Mouse (Mus musculus): ENCODE results near the gene Trp53rkb. TPM values are rescaled to one million over a fixed set of nuclear protein-coding genes. Genes with fewer than 3 reads are reported as not detected.
"Not testable (repeated sequence)": the region's sequence is repeated elsewhere in the genome, so short reads cannot be mapped to it uniquely, and the experiment has no call there.

The Trp53rkb gene
- polyA plus RNA-seq (2015; fragmentation: Nextera tagmentation; extraction: Ambion mirVana) = 5.5 and 6.3 TPM in 2 replicates

DNA sequence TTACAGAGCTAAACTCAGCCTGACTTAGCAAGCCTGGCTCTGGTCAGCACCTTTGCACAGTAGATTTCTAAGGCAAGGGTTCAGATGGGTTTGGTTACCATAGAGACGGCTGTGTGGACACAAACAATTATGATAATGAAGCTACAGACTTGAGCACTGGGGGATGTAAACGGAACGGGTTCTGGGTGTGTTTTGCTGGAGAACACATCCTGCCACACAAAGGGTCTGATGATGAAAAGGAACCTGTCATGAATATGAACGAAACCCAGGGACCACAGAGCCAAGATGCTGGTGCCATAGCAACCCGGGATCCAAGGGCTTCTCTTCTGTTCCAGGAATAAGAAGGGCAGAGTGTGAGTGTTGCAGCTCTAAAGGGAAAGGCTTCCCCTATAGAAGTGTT lies at the start of gene Trp53rkb:
Gene Trp53rkb, plus strand, starts transcription at position 177 of the 400 bp plus-strand sequence.
- no peaks in the 10 kb centered on the region for H3K27me3 ChIP-seq (replicated peaks)
- H3K36me3 ChIP-seq = peaks cover 18% of the 10 kb centered on the region
- ATAC-seq (ENCODE audit: extremely low read depth, insufficient number of reproducible peaks, low FRiP score, low TSS enrichment) = no peak
- peak within 1 kb of the TSS; percentile 85 for H3K4me3 ChIP-seq
- peak within 1 kb of the TSS; percentile 84 for H3K4me2 ChIP-seq
- peaks cover 17% of the 10 kb centered on the region for H3K4me1 ChIP-seq
- H3K9me3 ChIP-seq = no peaks in the 10 kb centered on the region
- peak within 1 kb of the TSS; percentile 70 for H3K27ac ChIP-seq (replicated peaks)
- H3K9ac ChIP-seq = peak within 1 kb of the TSS; percentile 92
- WGBS = 75% methylated on average over 5 of the region's 5 CpGs

DNA sequence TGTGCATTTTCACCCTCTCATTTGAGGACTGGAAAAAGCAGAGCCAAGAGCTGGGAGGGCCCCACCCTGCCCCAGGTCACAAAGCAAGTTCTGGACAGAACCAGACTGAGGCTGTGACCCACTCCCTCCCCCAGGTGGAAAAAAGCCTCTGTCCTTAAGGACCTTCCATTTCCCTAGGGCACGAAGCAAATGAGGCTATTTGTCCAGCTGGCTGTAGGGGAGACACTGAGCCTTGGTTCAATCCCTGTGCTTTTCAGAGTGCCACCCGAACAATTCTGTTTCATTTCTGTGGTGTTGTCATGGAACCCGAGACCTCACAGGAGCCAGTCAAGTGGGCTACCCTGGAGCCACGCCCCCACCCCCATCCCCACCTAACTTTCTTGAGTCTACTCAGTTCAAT lies 48.8 kb upstream of the Trp53rkb start:
- H3K36me3 ChIP-seq = no peaks in the 10 kb centered on the region
- WGBS = 58% methylated on average over 4 of the region's 4 CpGs
- H3K4me3 ChIP-seq = no peak overlapping the region
- peaks cover 8% of the 10 kb centered on the region; the same call in 1 of the 2 replicates for H3K4me1 ChIP-seq
- H3K9me3 ChIP-seq = no peaks in the 10 kb centered on the region
- no peak overlapping the region for H3K4me2 ChIP-seq
- no peak for ATAC-seq (ENCODE audit: extremely low read depth, insufficient number of reproducible peaks, low FRiP score, low TSS enrichment)
- no peaks in the 10 kb centered on the region for H3K27me3 ChIP-seq (replicated peaks)
- H3K9ac ChIP-seq = no peak overlapping the region
- H3K27ac ChIP-seq (replicated peaks) = no peak overlapping the region

DNA sequence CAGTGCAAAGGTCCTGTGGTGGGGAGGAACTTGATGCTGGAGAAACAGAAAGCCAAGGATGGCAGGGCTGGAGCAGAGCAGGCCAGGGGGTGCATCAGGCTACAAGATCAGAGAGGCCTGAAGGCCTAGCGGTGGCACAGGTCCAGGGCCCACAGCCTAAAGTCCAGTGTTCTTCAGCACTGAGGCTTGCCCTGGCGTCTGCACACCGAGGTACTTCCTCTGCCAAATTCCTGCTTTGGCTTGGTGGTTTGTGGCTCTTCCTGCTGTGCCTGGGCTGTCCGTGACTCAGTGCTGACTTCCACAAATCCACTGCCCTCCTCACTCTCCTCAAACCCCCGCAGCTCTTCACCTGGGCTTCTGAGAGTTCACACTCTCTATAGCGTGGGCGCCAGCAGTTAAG lies 47.9 kb upstream of the Trp53rkb start:
- Histone ChIP-seq H3K9me3 (no peaks in the 10 kb centered on the region), H3K36me3 (no peaks in the 10 kb centered on the region), H3K27me3 (replicated peaks) (no peaks in the 10 kb centered on the region), H3K4me3 (no peak overlapping the region), H3K27ac (replicated peaks) (no peak overlapping the region), H3K9ac (no peak overlapping the region), H3K4me1 (peaks cover 8% of the 10 kb centered on the region; the same call in 1 of the 2 replicates), H3K4me2 (no peak overlapping the region)
- no peak for ATAC-seq (ENCODE audit: extremely low read depth, insufficient number of reproducible peaks, low FRiP score, low TSS enrichment)
- 53% methylated on average over 7 of the region's 7 CpGs for WGBS

DNA sequence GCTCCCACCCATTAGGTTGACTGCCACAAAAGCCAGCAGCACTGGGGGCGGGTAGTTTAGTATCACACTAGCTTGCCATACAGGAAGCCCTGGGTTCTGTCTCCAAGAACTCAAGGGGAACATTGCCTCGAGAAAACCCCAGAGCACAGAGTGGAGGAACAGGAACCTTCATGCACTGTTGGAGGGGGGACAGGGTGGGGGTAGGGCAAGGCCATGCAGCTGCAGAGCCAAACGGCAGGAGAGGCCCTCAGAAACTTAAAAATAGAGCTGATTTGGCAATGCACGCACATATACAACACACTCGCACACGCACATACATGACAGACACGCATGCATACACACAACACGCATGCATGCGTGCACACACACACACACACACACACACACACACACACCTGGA lies 46.5 kb upstream of the Trp53rkb start:
- WGBS = 69% methylated on average over 9 of the region's 9 CpGs
- H3K9ac ChIP-seq = no peak overlapping the region
- no peaks in the 10 kb centered on the region for H3K36me3 ChIP-seq
- H3K4me2 ChIP-seq = no peak overlapping the region
- peaks cover 8% of the 10 kb centered on the region; the same call in 1 of the 2 replicates for H3K4me1 ChIP-seq
- H3K9me3 ChIP-seq = no peaks in the 10 kb centered on the region
- H3K27me3 ChIP-seq (replicated peaks) = no peaks in the 10 kb centered on the region
- H3K4me3 ChIP-seq = no peak overlapping the region
- ATAC-seq (ENCODE audit: extremely low read depth, insufficient number of reproducible peaks, low FRiP score, low TSS enrichment) = no peak
- no peak overlapping the region for H3K27ac ChIP-seq (replicated peaks)

DNA sequence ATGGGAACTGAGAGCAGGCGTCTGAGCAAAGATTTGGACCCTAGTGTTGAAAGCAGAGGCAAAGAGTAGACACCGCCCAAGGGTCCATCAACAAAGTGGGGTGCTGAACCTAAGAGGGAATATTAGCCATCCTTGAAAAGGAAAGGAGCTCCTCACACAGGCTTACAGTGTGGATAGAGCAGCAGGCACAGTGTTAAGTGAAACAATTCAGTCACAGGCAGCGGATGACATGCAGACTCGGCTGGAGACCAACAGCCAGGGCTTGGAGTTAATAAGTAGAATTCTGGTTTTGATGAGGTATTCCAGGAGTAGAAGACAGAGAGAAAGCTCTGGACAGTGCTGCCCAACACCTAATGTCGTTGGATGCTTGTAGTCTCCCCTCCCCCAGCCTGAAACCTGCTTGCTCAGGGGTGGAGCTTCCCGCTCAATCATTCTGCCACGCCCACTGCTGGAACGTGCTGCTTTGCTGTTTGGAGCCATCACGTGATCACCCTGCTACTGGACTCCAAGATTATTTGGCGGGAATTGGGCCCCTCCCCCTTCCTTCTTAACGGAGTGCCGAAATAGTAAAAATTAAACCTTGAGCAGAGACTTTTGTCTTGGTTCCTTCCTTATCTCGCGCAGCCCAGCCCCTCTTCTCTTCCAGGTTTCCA lies 45.9 kb upstream of the Trp53rkb start:
- WGBS = 40% methylated on average over 14 of the region's 14 CpGs
- not testable (repeated sequence) for H3K4me3 ChIP-seq; H3K27me3 ChIP-seq (replicated peaks); ATAC-seq (ENCODE audit: extremely low read depth, insufficient number of reproducible peaks, low FRiP score, low TSS enrichment); H3K4me1 ChIP-seq; H3K9ac ChIP-seq; H3K9me3 ChIP-seq; H3K27ac ChIP-seq (replicated peaks); H3K36me3 ChIP-seq
- H3K4me2 ChIP-seq = 0 out of 2 replicates have a peak overlapping the region, but pooled peaks have one; percentile 4

DNA sequence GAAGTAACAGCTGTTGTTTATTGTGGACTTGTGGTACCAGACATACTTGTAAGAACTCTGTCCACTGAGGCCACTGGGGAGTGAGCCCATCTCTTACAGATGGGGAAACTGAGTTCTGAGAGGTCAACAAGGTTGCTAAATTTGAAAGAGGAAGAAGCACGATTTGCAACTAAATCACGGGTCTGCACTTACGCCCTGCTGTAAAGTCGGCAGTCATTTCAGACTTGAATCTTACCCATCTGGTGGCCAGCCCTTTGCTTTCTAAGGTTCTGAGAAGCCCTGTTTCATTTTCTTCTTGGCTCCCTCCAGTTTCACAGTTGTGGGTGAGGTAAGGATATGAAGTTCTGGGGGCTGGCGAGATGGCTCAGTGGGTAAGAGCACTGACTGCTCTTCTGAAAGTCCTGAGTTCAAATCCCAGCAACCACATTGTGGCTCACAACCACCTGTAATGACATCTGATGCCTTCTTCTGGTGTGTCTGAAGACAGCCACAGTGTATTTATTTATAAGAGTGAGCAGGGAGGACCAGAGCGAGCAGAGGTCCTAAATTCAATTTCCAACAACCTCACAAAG lies 41.6 kb upstream of the Trp53rkb start:
- WGBS = 79% methylated on average over 6 of the region's 6 CpGs
- Histone ChIP-seq H3K4me3 (no peak overlapping the region), H3K27ac (replicated peaks) (no peak overlapping the region), H3K9ac (no peak overlapping the region), H3K9me3 (no peaks in the 10 kb centered on the region), H3K27me3 (replicated peaks) (no peaks in the 10 kb centered on the region), H3K4me1 (peaks cover 8% of the 10 kb centered on the region; the same call in 1 of the 2 replicates), H3K36me3 (no peaks in the 10 kb centered on the region), H3K4me2 (no peak overlapping the region)
- no peak for ATAC-seq (ENCODE audit: extremely low read depth, insufficient number of reproducible peaks, low FRiP score, low TSS enrichment)

DNA sequence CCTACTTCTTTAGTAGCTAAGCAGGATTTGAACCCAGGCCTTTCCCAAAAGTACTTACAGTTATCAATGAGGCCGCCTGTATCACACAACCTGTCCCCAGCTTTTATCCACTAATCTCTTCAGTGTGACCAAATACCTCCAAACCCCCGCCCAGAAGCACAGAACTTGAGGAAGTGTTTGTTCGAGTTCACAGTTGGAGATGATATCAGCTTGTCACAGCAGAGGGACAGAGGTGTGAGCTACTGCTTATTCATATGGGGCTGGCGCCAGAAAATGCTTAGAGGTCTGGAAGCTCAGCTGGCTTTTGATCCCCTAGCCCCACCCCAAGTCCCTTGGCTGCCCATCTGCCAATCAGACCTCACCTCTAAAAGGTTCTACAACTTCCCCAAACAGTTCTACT lies 38.1 kb upstream of the Trp53rkb start:
- WGBS = 38% methylated on average over 4 of the region's 4 CpGs
- H3K9ac ChIP-seq = no peak overlapping the region
- no peaks in the 10 kb centered on the region for H3K9me3 ChIP-seq
- H3K4me3 ChIP-seq = no peak overlapping the region
- H3K4me2 ChIP-seq = no peak overlapping the region
- no peaks in the 10 kb centered on the region for H3K36me3 ChIP-seq
- peaks cover 15% of the 10 kb centered on the region for H3K27me3 ChIP-seq (replicated peaks)
- H3K4me1 ChIP-seq = no peaks in the 10 kb centered on the region
- no peak overlapping the region for H3K27ac ChIP-seq (replicated peaks)
- ATAC-seq (ENCODE audit: extremely low read depth, insufficient number of reproducible peaks, low FRiP score, low TSS enrichment) = no peak

DNA sequence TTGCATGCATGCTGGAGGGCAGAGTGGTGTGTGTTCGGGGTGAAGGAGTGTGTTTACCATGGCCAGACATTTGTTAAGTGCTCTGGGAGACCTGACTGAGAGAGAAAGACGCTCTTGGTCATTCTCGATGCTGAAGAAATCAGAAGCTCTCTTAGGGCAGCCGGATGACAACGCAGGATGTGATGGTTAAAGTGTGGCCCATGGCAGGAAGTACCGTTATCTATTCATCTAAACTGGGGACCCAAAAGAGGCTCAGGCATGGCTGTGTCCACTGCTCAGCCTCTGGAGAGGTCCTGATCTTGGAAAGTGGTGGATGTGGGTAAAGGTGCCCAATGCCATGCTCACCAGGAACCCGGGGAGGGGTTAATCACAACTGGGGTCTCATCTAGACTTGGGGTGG lies 37.6 kb upstream of the Trp53rkb start:
- Histone ChIP-seq H3K27ac (replicated peaks) (no peak overlapping the region), H3K9me3 (no peaks in the 10 kb centered on the region), H3K36me3 (no peaks in the 10 kb centered on the region), H3K4me1 (no peaks in the 10 kb centered on the region), H3K9ac (no peak overlapping the region), H3K27me3 (replicated peaks) (peaks cover 15% of the 10 kb centered on the region), H3K4me2 (no peak overlapping the region), H3K4me3 (no peak overlapping the region)
- ATAC-seq (ENCODE audit: extremely low read depth, insufficient number of reproducible peaks, low FRiP score, low TSS enrichment) = no peak
- WGBS = 68% methylated on average over 7 of the region's 7 CpGs

DNA sequence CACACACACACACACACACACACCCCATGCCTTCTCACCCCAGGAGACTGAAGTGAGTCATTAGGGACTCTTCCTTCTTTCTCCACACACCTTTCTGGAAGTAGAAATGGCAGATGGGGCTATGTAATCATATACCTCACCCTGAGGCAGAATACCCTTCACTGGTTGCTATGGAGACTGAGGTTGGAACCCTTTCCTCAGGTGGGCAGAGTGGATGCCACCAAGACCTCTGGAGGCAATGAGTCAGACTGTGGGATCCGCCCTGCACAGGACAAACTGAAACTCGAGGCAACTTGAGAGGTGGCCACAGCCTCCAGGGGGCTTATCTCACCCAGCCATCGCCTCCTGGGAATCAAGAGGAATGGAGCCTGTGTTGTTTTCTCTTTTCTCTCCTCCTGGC lies 34.4 kb upstream of the Trp53rkb start:
- no peaks in the 10 kb centered on the region for H3K36me3 ChIP-seq
- H3K4me3 ChIP-seq = no peak overlapping the region
- peaks cover 15% of the 10 kb centered on the region for H3K27me3 ChIP-seq (replicated peaks)
- ATAC-seq (ENCODE audit: extremely low read depth, insufficient number of reproducible peaks, low FRiP score, low TSS enrichment) = no peak
- H3K4me2 ChIP-seq = no peak overlapping the region
- no peaks in the 10 kb centered on the region for H3K4me1 ChIP-seq
- WGBS = 8% methylated on average over 3 of the region's 3 CpGs
- H3K27ac ChIP-seq (replicated peaks) = no peak overlapping the region
- no peaks in the 10 kb centered on the region for H3K9me3 ChIP-seq
- no peak overlapping the region for H3K9ac ChIP-seq

DNA sequence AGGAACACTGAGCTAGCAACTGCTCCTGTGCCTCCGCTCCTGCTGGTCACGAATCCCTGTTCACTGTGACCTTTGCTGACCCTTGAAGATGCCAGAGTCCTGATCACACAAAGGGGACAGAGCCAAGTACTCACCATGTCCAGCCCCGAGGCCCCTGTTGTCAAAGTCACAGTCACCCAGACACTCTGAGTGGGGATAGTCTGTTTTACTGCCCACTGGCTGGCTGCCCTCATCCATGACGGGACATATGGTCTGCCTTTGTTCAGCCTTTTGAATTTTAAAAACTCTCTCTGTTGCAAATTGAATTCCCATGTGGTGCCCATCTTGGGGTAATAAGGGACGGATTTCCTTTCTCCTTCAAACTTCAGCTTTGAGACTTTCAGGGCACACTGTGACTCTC lies 28.3 kb upstream of the Trp53rkb start:
- Histone ChIP-seq H3K27ac (replicated peaks) (no peak overlapping the region), H3K9ac (no peak overlapping the region), H3K9me3 (no peaks in the 10 kb centered on the region), H3K36me3 (no peaks in the 10 kb centered on the region), H3K4me3 (no peak overlapping the region), H3K4me2 (no peak overlapping the region), H3K27me3 (replicated peaks) (no peaks in the 10 kb centered on the region; the same call in 1 of the 2 replicates), H3K4me1 (no peaks in the 10 kb centered on the region)
- no peak for ATAC-seq (ENCODE audit: extremely low read depth, insufficient number of reproducible peaks, low FRiP score, low TSS enrichment)
- WGBS = 49% methylated on average over 5 of the region's 5 CpGs

DNA sequence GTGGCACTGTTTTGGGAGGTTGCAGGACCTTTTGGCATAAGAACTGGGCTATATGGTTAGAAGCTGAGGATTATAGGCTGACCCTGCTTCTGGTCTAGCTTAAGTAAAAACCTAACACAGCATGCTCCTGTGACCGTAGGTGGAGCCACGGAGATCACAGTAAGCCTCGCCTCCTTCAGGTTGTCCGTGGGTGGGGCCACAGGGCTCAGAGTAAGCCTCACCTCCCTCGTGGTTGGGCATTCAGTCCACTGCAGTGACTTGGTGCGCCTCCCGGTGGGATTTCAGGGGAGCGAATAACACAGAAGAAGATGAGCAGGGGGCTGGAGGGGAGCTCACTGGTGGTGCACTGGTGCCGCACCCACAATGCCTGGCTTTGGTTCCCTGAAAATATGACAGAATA lies 24.7 kb upstream of the Trp53rkb start:
- H3K4me3 ChIP-seq = no peak overlapping the region
- no peaks in the 10 kb centered on the region for H3K9me3 ChIP-seq
- H3K27ac ChIP-seq (replicated peaks) = no peak overlapping the region
- no peaks in the 10 kb centered on the region for H3K27me3 ChIP-seq (replicated peaks)
- ATAC-seq (ENCODE audit: extremely low read depth, insufficient number of reproducible peaks, low FRiP score, low TSS enrichment) = no peak
- no peaks in the 10 kb centered on the region for H3K4me1 ChIP-seq
- 70% methylated on average over 9 of the region's 9 CpGs for WGBS
- no peaks in the 10 kb centered on the region for H3K36me3 ChIP-seq
- H3K9ac ChIP-seq = no peak overlapping the region
- H3K4me2 ChIP-seq = no peak overlapping the region

DNA sequence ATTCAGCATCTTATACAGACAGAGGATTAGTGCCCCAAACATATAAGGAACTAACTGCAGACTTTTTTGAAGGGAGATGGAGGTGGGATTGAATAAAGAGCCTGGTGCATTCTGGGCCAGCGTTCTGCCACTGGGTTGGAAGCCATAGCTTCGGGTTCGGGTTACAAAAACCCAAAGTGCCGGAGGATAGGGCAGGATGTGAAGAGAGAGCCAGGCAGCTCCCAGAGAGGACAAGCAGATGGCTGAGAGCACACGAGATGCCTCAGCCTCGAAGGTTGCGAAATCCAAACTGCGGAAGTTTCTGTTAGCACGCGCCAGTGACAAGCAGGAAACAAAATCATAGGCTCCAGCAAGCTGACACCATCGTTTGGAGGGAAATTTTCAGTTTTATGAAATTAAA lies 20.9 kb upstream of the Trp53rkb start:
- ATAC-seq (ENCODE audit: extremely low read depth, insufficient number of reproducible peaks, low FRiP score, low TSS enrichment) = no peak
- Histone ChIP-seq H3K9me3 (no peaks in the 10 kb centered on the region), H3K4me3 (no peak overlapping the region), H3K27ac (replicated peaks) (no peak overlapping the region), H3K4me1 (no peaks in the 10 kb centered on the region), H3K27me3 (replicated peaks) (peaks cover 4% of the 10 kb centered on the region; the same call in 1 of the 2 replicates), H3K9ac (no peak overlapping the region), H3K4me2 (no peak overlapping the region), H3K36me3 (no peaks in the 10 kb centered on the region)
- WGBS = 64% methylated on average over 11 of the region's 11 CpGs

Data from heart, embryonic 13.5 days (tissue).